Mouse (Mus musculus): ENCODE measurements around the gene Nudt19. TPM values are rescaled to one million over a fixed set of nuclear protein-coding genes. Genes with fewer than 3 reads are reported as not detected.
"Not testable (repeated sequence)": the region's sequence is repeated elsewhere in the genome, so short reads cannot be mapped to it uniquely, and the experiment has no call there.

The Nudt19 gene
- 10 to 100 TPM; 44.2 to 54.7 (median 49.3) TPM for total RNA-seq (2022)

- no peak for DNase-seq
Measured at GRCm38 (mm10) chr7:35556205-35556603, at the start of gene Nudt19. Gene Nudt19 (minus strand): TSS chr7:35556304.

- DNase-seq: no peak
Measured at GRCm38 (mm10) chr7:35602766-35603165, 46.7 kb upstream of the Nudt19 start.

- DNase-seq: no peak
Measured at GRCm38 (mm10) chr7:35601106-35601505, 45.0 kb upstream of the Nudt19 start.

GRCm38 (mm10) chr7:35600031-35600430 lies 43.9 kb upstream of the Nudt19 start:
- DNase-seq: no peak

GRCm38 (mm10) chr7:35599492-35599891 lies 43.4 kb upstream of the Nudt19 start:
- no peak for DNase-seq

- no peak for DNase-seq
Measured at GRCm38 (mm10) chr7:35594311-35594710, 38.2 kb upstream of the Nudt19 start.

- peak; percentile 21 for DNase-seq
Measured at GRCm38 (mm10) chr7:35590731-35591191, 34.7 kb upstream of the Nudt19 start.

- DNase-seq: no peak
Measured at GRCm38 (mm10) chr7:35589485-35589884, 33.4 kb upstream of the Nudt19 start.

GRCm38 (mm10) chr7:35588680-35589428 lies 32.8 kb upstream of the Nudt19 start:
- DNase-seq: no peak

- no peak for DNase-seq
Measured at GRCm38 (mm10) chr7:35587728-35588127, 31.6 kb upstream of the Nudt19 start.

- no peak for DNase-seq
Measured at GRCm38 (mm10) chr7:35586906-35587445, 30.9 kb upstream of the Nudt19 start.

GRCm38 (mm10) chr7:35586055-35586905 lies 30.2 kb upstream of the Nudt19 start, which contains the start of gene Ankrd27:
Gene Ankrd27 (plus strand): TSS chr7:35586244.
- DNase-seq: peak; percentile 94

GRCm38 (mm10) chr7:35585191-35586054 lies 29.3 kb upstream of the Nudt19 start, which contains the start of gene Rgs9bp:
Gene Rgs9bp (minus strand): TSS chr7:35585582.
- DNase-seq: no peak

GRCm38 (mm10) chr7:35584786-35585190 lies 28.7 kb upstream of the Nudt19 start:
- DNase-seq: no peak

GRCm38 (mm10) chr7:35584068-35584785 lies 28.1 kb upstream of the Nudt19 start:
- DNase-seq: no peak

- DNase-seq: no peak
Measured at GRCm38 (mm10) chr7:35583476-35584025, 27.4 kb upstream of the Nudt19 start.

- no peak for DNase-seq
Measured at GRCm38 (mm10) chr7:35582719-35583118, 26.6 kb upstream of the Nudt19 start.

- no peak for DNase-seq
Measured at GRCm38 (mm10) chr7:35579849-35580248, 23.7 kb upstream of the Nudt19 start.

- not testable (repeated sequence) for DNase-seq
Measured at GRCm38 (mm10) chr7:35570883-35571282, 14.8 kb upstream of the Nudt19 start.

GRCm38 (mm10) chr7:35569724-35570123 lies 13.6 kb upstream of the Nudt19 start:
- DNase-seq: not testable (repeated sequence)

- DNase-seq: not testable (repeated sequence)
Measured at GRCm38 (mm10) chr7:35565965-35566364, 9.9 kb upstream of the Nudt19 start.

All from adrenal gland, adult 8-10 months (tissue).